Mouse (Mus musculus) stomach, embryonic 14.5 days (tissue): ENCODE results near the gene Shkbp1. TPM values are rescaled to one million over a fixed set of nuclear protein-coding genes. Genes with fewer than 3 reads are reported as not detected.
A peak's percentile ranks its signal among the peaks of the same experiment; 100 is the strongest.

Source experiments
- ATAC-seq: fragments of 200-750 bp; cut with Nextera tagmentation; 2 replicates; pipeline ENCODE4 v1.8.0; 2017; ENCODE audit warnings: low read depth, moderate TSS enrichment; ENCODE audit not compliant: insufficient number of reproducible peaks, insufficient read depth, low FRiP score
- H3K27ac ChIP-seq: fragments of 300-500 bp; sonication (generic); 2 replicates; pipeline ENCODE4 v1.5.1; 2014; ENCODE audit warnings: mild to moderate bottlenecking, low read length, moderate library complexity, mixed read lengths
- H3K27me3 ChIP-seq: fragments of 300-500 bp; sonication (generic); 2 replicates; pipeline ENCODE4 v1.6.1; 2014; ENCODE audit warnings: low read length, control low read depth, mixed read lengths; ENCODE audit not compliant: control insufficient read depth, insufficient read depth
- H3K36me3 ChIP-seq: fragments of 300-500 bp; sonication (generic); 2 replicates; pipeline ENCODE4 v1.6.1; 2014; ENCODE audit warnings: mild to moderate bottlenecking, control low read depth, low read length, moderate library complexity, mixed read lengths; ENCODE audit not compliant: control insufficient read depth, insufficient read depth
- H3K4me1 ChIP-seq: fragments of 300-500 bp; sonication (generic); 2 replicates; pipeline ENCODE4 v1.6.1; 2014; ENCODE audit warnings: low read length, control low read depth, mixed read lengths; ENCODE audit not compliant: control insufficient read depth, insufficient read depth
- H3K4me2 ChIP-seq: fragments of 300-500 bp; sonication (generic); replicated peaks from 2 replicates; pipeline ENCODE4 v1.6.1; 2014; ENCODE audit warnings: low read depth, low read length, control low read depth
- H3K4me3 ChIP-seq: fragments of 300-500 bp; sonication (generic); 2 replicates; pipeline ENCODE4 v1.5.1; 2014; ENCODE audit warnings: low read depth, low read length, control low read depth
- H3K9ac ChIP-seq: fragments of 300-500 bp; sonication (generic); replicated peaks from 2 replicates; pipeline ENCODE4 v1.6.1; 2014; ENCODE audit warnings: low read depth, mild to moderate bottlenecking, control low read depth, low read length, moderate library complexity, mixed read lengths
- H3K9me3 ChIP-seq: fragments of 300-500 bp; sonication (generic); 2 replicates; pipeline ENCODE4 v1.6.1; 2016; ENCODE audit warnings: low read depth, low read length, control low read depth; ENCODE audit not compliant: control insufficient read depth
- WGBS: fragments of 180-500 bp; shearing (Covaris S2); extraction: QIAGEN DNeasy Blood & Tissue Kit; methylation state at CpG from one replicate; pipeline ENCODE4 v1.1.7; 2014; 5-methylcytosine and 5-hydroxymethylcytosine counted together
- polyA plus RNA-seq: library from polyadenylated mRNA; unstranded; fragments of >200 nt; fragmentation: Nextera tagmentation; extraction: Ambion mirVana; gene quantifications from 2 replicates; pipeline ENCODE4 v1.2.1, GENCODE M21; 2014

The Shkbp1 gene
- polyA plus RNA-seq, 1 experiment from 2014 or later: 41.6 TPM

GRCm38 (mm10) chr7:27359706-27360358 lies 4.0 kb upstream of the Shkbp1 start:
- peaks cover 23% of the 10 kb centered on the region for H3K4me1 ChIP-seq
- H3K9ac ChIP-seq: no peak overlapping the region
- 89% methylated on average over 9 of the region's 9 CpGs for WGBS
- H3K4me3 ChIP-seq: no peak overlapping the region
- H3K27ac ChIP-seq: no peak overlapping the region
- H3K4me2 ChIP-seq: no peak overlapping the region
- peaks cover 17% of the 10 kb centered on the region for H3K27me3 ChIP-seq
- H3K9me3 ChIP-seq: no peaks in the 10 kb centered on the region
- ATAC-seq: no peak
- no peaks in the 10 kb centered on the region for H3K36me3 ChIP-seq

- 51% methylated on average over 2 of the region's 2 CpGs for whole genome bisulfite sequencing
- Histone ChIP-seq H3K27ac (no peak overlapping the region), H3K4me2 (no peak overlapping the region), H3K9ac (no peak overlapping the region), H3K4me1 (peaks cover 29% of the 10 kb centered on the region), H3K27me3 (peaks cover 10% of the 10 kb centered on the region), H3K9me3 (no peaks in the 10 kb centered on the region), H3K36me3 (no peaks in the 10 kb centered on the region), H3K4me3 (no peak overlapping the region)
- ATAC-seq: no peak
These were observed 3.3 kb upstream of the Shkbp1 start for GRCm38 (mm10) chr7:27359162-27359561.

GRCm38 (mm10) chr7:27357595-27357978 lies 1.8 kb upstream of the Shkbp1 start:
- H3K9me3 ChIP-seq: no peaks in the 10 kb centered on the region
- WGBS: 22% methylated on average over 3 of the region's 3 CpGs
- ATAC-seq: no peak
- peak overlapping the region; percentile 93 for H3K27ac ChIP-seq
- H3K4me2 ChIP-seq: peak overlapping the region; percentile 85
- H3K27me3 ChIP-seq: no peaks in the 10 kb centered on the region
- H3K9ac ChIP-seq: no peak overlapping the region
- 0 out of 2 replicates have a peak, but pooled peaks cover 2% of the 10 kb centered on the region for H3K36me3 ChIP-seq
- H3K4me1 ChIP-seq: peaks cover 27% of the 10 kb centered on the region
- H3K4me3 ChIP-seq: peak overlapping the region; percentile 61

- no peak for ATAC-seq
- H3K4me1 ChIP-seq: peaks cover 27% of the 10 kb centered on the region
- peak within 1 kb of the TSS; percentile 85 for H3K4me2 ChIP-seq
- no peaks in the 10 kb centered on the region for H3K9me3 ChIP-seq
- 3% methylated on average over 27 of the region's 27 CpGs for WGBS
- peak within 1 kb of the TSS; percentile 61 for H3K4me3 ChIP-seq
- no peaks in the 10 kb centered on the region for H3K27me3 ChIP-seq
- H3K27ac ChIP-seq: peak within 1 kb of the TSS; percentile 93
- peak within 1 kb of the TSS; percentile 36 for H3K9ac ChIP-seq
- H3K36me3 ChIP-seq: 0 out of 2 replicates have a peak, but pooled peaks cover 5% of the 10 kb centered on the region
These were observed 1.2 kb upstream of the Shkbp1 start, which contains the start of gene Gm20479 for GRCm38 (mm10) chr7:27356861-27357594. Gm20479 (minus strand) TSS chr7:27357419.

- Histone ChIP-seq H3K4me2 (peak overlapping the region; percentile 85), H3K27ac (peak overlapping the region; percentile 93), H3K9me3 (no peaks in the 10 kb centered on the region), H3K36me3 (0 out of 2 replicates have a peak, but pooled peaks cover 5% of the 10 kb centered on the region), H3K9ac (peak overlapping the region; percentile 15; the same call in 1 of the 2 replicates), H3K4me3 (peak overlapping the region; percentile 61), H3K27me3 (no peaks in the 10 kb centered on the region), H3K4me1 (peaks cover 23% of the 10 kb centered on the region)
- WGBS: 1% methylated on average over 16 of the region's 16 CpGs
- ATAC-seq: peak; percentile 30
These were observed 429 bp upstream of the Shkbp1 start for GRCm38 (mm10) chr7:27356248-27356647.

- Histone ChIP-seq H3K9ac (peak overlapping the region; percentile 39), H3K4me1 (peaks cover 23% of the 10 kb centered on the region), H3K27ac (peak overlapping the region; percentile 35), H3K36me3 (peaks cover 10% of the 10 kb centered on the region; the same call in 1 of the 2 replicates), H3K27me3 (no peaks in the 10 kb centered on the region), H3K4me3 (peak overlapping the region; percentile 61), H3K4me2 (peak overlapping the region; percentile 85), H3K9me3 (no peaks in the 10 kb centered on the region)
- WGBS: 4% methylated on average over 14 of the region's 14 CpGs
- no peak for ATAC-seq
These were observed 558 bp downstream of the Shkbp1 start for GRCm38 (mm10) chr7:27355261-27355660.

- 42% methylated on average over 4 of the region's 4 CpGs for WGBS
These were observed 1.0 kb downstream of the Shkbp1 start for GRCm38 (mm10) chr7:27354783-27355182.

GRCm38 (mm10) chr7:27354144-27354543 lies 1.7 kb downstream of the Shkbp1 start:
- Histone ChIP-seq H3K9ac (no peak overlapping the region), H3K36me3 (peaks cover 11% of the 10 kb centered on the region; the same call in 1 of the 2 replicates), H3K9me3 (no peaks in the 10 kb centered on the region), H3K27me3 (no peaks in the 10 kb centered on the region), H3K4me3 (peak overlapping the region; percentile 61; the same call in 1 of the 2 replicates), H3K27ac (no peak overlapping the region), H3K4me2 (peak overlapping the region; percentile 85), H3K4me1 (peaks cover 23% of the 10 kb centered on the region)
- no peak for ATAC-seq
- WGBS: 30% methylated on average over 6 of the region's 6 CpGs

More at GRCm38 (mm10) chr7:27354783-27355182, 1.0 kb downstream of the Shkbp1 start:
- H3K9me3 ChIP-seq: no peaks in the 10 kb centered on the region
- no peak overlapping the region for H3K27ac ChIP-seq
- peak overlapping the region; percentile 61 for H3K4me3 ChIP-seq
- H3K9ac ChIP-seq: no peak overlapping the region
- no peak for ATAC-seq
- H3K4me2 ChIP-seq: peak overlapping the region; percentile 85
- peaks cover 23% of the 10 kb centered on the region for H3K4me1 ChIP-seq
- no peaks in the 10 kb centered on the region for H3K27me3 ChIP-seq
- peaks cover 11% of the 10 kb centered on the region; the same call in 1 of the 2 replicates for H3K36me3 ChIP-seq
